Mouse (Mus musculus): ENCODE data around the gene Coa4. TPM values are rescaled to one million over a fixed set of nuclear protein-coding genes. Genes with fewer than 3 reads are reported as not detected.

Coa4 gene
- polyA plus RNA-seq, 1 experiment from 2014 or later, result 12.4 TPM

DNA sequence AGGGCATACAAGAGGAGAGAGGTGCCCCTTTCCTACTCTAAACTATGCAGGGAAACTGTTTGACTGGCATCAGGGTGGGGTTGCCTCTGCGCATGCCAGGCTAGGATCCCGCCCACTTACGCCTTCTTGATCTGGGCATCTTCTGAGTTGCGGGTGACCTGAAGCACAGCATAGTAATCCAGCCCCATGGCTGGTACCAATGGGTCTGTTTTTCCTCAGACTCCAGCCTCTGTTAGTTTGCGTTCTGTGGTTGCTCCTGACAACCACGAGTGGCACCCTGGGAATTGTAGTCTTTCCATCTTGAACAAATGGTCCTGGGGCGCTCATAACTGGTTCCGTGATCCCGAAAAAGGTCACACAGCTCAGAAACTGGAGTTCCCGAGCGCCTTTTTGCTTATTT, 22.3 kb upstream of the Coa4 start, which contains the start of gene Dnajb13:
Dnajb13 (minus strand) TSS at position 388 of the 400 bp plus-strand sequence.
- no peaks in the 10 kb centered on the region for H3K27me3 ChIP-seq (ENCODE audit: insufficient read depth, low read length)
- no peak within 1 kb of the TSS for H3K4me2 ChIP-seq (ENCODE audit: low read depth, low read length)
- no peak for ATAC-seq
- H3K4me1 ChIP-seq (ENCODE audit: insufficient read depth), result no peaks in the 10 kb centered on the region
- no peaks in the 10 kb centered on the region for H3K36me3 ChIP-seq (replicated peaks; ENCODE audit: insufficient read depth, low read length)
- H3K9me3 ChIP-seq (ENCODE audit: low read length), result no peaks in the 10 kb centered on the region
- H3K27ac ChIP-seq (ENCODE audit: low read depth), result no peak within 1 kb of the TSS
- H3K9ac ChIP-seq (replicated peaks), result no peak within 1 kb of the TSS
- 60% methylated on average over 11 of the region's 11 CpGs for WGBS (ENCODE audit: insufficient replicate concordance)
- TF ChIP-seq EP300 (IDR thresholded peaks at IDR 0.05; ENCODE audit: low read depth) (no peak), CTCF (IDR thresholded peaks at IDR 0.05; ENCODE audit: low read depth) (no peak)
- no peak for DNase-seq
- H3K4me3 ChIP-seq (ENCODE audit: low read depth, low read length), result no peak within 1 kb of the TSS

DNA sequence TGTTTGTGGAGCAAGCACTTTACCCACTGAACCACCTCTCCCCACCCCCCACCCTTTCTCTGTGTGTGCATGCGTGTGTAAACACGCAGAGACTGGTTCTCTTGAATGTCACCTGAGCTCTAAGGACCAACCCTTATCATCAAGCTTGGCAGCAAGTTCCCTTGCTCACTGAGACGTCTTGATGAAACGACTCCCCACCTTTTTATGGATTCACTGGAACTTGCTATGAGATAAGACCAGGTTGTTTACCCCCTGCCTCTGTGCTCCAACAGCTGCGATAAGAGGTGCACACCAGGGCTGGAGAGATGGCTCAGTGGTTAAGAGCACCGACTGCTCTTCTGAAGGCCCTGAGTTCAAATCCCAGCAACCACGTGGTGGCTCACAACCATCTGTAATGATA, 16.7 kb upstream of the Coa4 start:
- H3K4me2 ChIP-seq (ENCODE audit: low read depth, low read length), result no peak overlapping the region
- DNase-seq, result no peak
- no peak for ATAC-seq
- no peaks in the 10 kb centered on the region for H3K9me3 ChIP-seq (ENCODE audit: low read length)
- H3K27me3 ChIP-seq (ENCODE audit: insufficient read depth, low read length), result no peaks in the 10 kb centered on the region
- H3K36me3 ChIP-seq (replicated peaks; ENCODE audit: insufficient read depth, low read length), result no peaks in the 10 kb centered on the region
- no peak overlapping the region for H3K9ac ChIP-seq (replicated peaks)
- H3K4me1 ChIP-seq (ENCODE audit: insufficient read depth), result no peaks in the 10 kb centered on the region
- no peak overlapping the region for H3K27ac ChIP-seq (ENCODE audit: low read depth)
- H3K4me3 ChIP-seq (ENCODE audit: low read depth, low read length), result no peak overlapping the region
- WGBS (ENCODE audit: insufficient replicate concordance), result 54% methylated on average over 7 of the region's 7 CpGs
- TF ChIP-seq EP300 (IDR thresholded peaks at IDR 0.05; ENCODE audit: low read depth) (no peak), CTCF (IDR thresholded peaks at IDR 0.05; ENCODE audit: low read depth) (no peak)

DNA sequence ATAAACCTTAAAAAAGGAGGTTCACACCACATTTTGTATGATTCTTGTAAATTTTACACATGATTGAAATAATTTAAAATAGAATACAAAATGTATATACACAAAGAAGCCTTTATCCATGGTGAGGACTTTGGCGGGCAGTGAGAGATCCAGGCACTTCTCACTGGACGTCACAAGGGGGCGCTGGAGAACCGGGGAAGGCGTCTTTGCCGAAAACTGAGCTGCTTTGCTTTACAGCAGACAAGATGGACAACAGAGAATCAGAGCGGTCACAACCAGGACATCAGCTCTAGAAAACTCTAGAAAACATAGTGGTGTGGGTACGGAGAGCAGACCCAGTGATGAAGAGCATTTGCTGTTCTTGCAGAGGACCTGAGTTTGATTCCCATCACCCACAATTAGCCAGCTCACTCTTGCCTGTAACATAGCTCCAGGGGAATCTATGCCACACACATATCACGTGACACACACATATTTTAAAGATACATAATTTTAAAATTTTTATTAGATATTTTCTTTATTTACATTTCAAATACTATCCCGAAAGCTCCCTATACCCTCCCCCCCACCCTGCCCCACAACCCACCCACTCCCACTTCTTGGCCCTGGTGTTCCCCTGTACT, 16.1 kb upstream of the Coa4 start:
- ATAC-seq, result peak; percentile 75
- no peak for TF ChIP-seq EP300 (IDR thresholded peaks at IDR 0.05; ENCODE audit: low read depth)
- TF ChIP-seq CTCF (IDR thresholded peaks at IDR 0.05; ENCODE audit: low read depth), result peak; percentile 98

DNA sequence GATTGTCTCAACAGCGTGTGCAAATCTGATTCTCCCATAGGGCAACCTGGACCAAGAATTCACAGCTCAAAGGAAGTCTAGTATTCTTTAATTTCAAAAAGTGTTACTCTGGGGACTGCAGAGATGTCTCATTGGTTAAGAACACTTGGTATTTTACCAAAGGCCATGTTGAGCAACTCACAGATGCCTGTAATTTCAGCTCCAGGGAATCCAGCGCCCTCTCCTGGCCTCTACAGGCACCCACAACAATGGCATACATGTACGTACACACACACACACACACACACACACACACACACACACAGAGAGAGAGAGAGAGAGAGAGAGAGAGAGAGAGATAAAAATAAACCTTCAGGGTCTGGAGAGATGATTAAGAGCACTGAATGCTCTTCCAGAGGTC, 14.6 kb upstream of the Coa4 start:
- 65% methylated on average over 3 of the region's 3 CpGs for WGBS (ENCODE audit: insufficient replicate concordance)
- Histone ChIP-seq H3K36me3 (replicated peaks; ENCODE audit: insufficient read depth, low read length) (no peaks in the 10 kb centered on the region), H3K4me3 (ENCODE audit: low read depth, low read length) (no peak overlapping the region), H3K9me3 (ENCODE audit: low read length) (no peaks in the 10 kb centered on the region), H3K4me1 (ENCODE audit: insufficient read depth) (no peaks in the 10 kb centered on the region), H3K4me2 (ENCODE audit: low read depth, low read length) (no peak overlapping the region), H3K9ac (replicated peaks) (no peak overlapping the region), H3K27ac (ENCODE audit: low read depth) (no peak overlapping the region), H3K27me3 (ENCODE audit: insufficient read depth, low read length) (no peaks in the 10 kb centered on the region)
- no peak for TF ChIP-seq EP300 (IDR thresholded peaks at IDR 0.05; ENCODE audit: low read depth)
- peak; percentile 21; the same call in 1 of the 2 replicates for TF ChIP-seq CTCF (IDR thresholded peaks at IDR 0.05; ENCODE audit: low read depth)
- DNase-seq (no peak), ATAC-seq (no peak)

More for the DNA sequence above, 16.1 kb upstream of the Coa4 start:
- no peak overlapping the region for H3K4me2 ChIP-seq (ENCODE audit: low read depth, low read length)
- no peaks in the 10 kb centered on the region for H3K27me3 ChIP-seq (ENCODE audit: insufficient read depth, low read length)
- H3K27ac ChIP-seq (ENCODE audit: low read depth), result no peak overlapping the region
- no peaks in the 10 kb centered on the region for H3K9me3 ChIP-seq (ENCODE audit: low read length)
- 20% methylated on average over 10 of the region's 10 CpGs for WGBS (ENCODE audit: insufficient replicate concordance)
- H3K9ac ChIP-seq (replicated peaks), result no peak overlapping the region
- DNase-seq, result peak; percentile 91
- H3K36me3 ChIP-seq (replicated peaks; ENCODE audit: insufficient read depth, low read length), result no peaks in the 10 kb centered on the region
- no peak overlapping the region for H3K4me3 ChIP-seq (ENCODE audit: low read depth, low read length)
- H3K4me1 ChIP-seq (ENCODE audit: insufficient read depth), result no peaks in the 10 kb centered on the region

DNA sequence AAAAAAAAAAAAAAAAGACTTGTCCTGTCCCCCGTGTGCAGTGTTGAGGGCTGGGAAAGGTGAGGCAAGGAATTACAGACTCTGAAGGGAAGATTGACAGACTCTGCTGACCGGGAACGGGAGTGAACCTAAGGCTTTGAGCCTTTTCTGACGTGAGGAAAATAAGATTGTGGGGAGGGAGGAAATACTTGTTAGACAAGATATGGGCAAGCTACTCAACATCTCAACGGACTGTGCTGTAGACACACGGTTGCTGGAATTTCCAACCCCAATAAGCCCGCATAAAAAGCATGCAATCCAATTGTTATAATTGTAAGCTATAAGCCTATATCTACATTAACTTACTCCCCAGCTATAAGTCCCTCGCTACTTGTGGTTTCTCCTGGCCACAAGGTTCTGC, 12.2 kb upstream of the Coa4 start:
- H3K4me3 ChIP-seq (ENCODE audit: low read depth, low read length), result no peak overlapping the region
- TF ChIP-seq CTCF (IDR thresholded peaks at IDR 0.05; ENCODE audit: low read depth) (no peak), EP300 (IDR thresholded peaks at IDR 0.05; ENCODE audit: low read depth) (no peak)
- DNase-seq (no peak), ATAC-seq (no peak)
- no peak overlapping the region for H3K27ac ChIP-seq (ENCODE audit: low read depth)
- WGBS (ENCODE audit: insufficient replicate concordance), result 45% methylated on average over 8 of the region's 8 CpGs
- H3K9ac ChIP-seq (replicated peaks), result no peak overlapping the region
- H3K4me1 ChIP-seq (ENCODE audit: insufficient read depth), result no peaks in the 10 kb centered on the region
- no peaks in the 10 kb centered on the region for H3K27me3 ChIP-seq (ENCODE audit: insufficient read depth, low read length)
- no peak overlapping the region for H3K4me2 ChIP-seq (ENCODE audit: low read depth, low read length)
- H3K36me3 ChIP-seq (replicated peaks; ENCODE audit: insufficient read depth, low read length), result no peaks in the 10 kb centered on the region
- H3K9me3 ChIP-seq (ENCODE audit: low read length), result no peaks in the 10 kb centered on the region

DNA sequence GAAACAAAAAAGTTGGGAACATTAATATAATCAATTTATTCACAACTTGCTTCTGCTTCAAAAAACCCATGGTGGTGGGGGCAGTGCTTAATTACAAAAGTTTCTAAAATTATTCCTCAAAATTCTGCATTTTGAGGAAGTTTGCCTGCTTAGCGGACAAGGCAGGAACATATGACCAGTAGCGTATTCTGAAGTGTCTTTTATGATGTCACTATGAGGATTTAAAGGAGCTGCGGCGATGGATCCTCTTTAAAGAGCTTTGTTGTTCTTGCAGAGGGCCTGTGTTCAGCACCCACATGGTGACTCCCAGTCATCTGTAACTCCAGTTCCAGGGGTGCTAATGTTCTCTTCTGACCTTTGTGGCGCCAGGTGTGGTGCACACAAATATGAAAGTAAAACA, 6.1 kb upstream of the Coa4 start:
- Histone ChIP-seq H3K4me1 (ENCODE audit: insufficient read depth) (peaks cover 5% of the 10 kb centered on the region), H3K27me3 (ENCODE audit: insufficient read depth, low read length) (no peaks in the 10 kb centered on the region), H3K9ac (replicated peaks) (no peak overlapping the region), H3K36me3 (replicated peaks; ENCODE audit: insufficient read depth, low read length) (no peaks in the 10 kb centered on the region), H3K27ac (ENCODE audit: low read depth) (no peak overlapping the region), H3K4me2 (ENCODE audit: low read depth, low read length) (no peak overlapping the region), H3K4me3 (ENCODE audit: low read depth, low read length) (no peak overlapping the region), H3K9me3 (ENCODE audit: low read length) (no peaks in the 10 kb centered on the region)
- no peak for TF ChIP-seq EP300 (IDR thresholded peaks at IDR 0.05; ENCODE audit: low read depth)
- no peak for TF ChIP-seq CTCF (IDR thresholded peaks at IDR 0.05; ENCODE audit: low read depth)
- 83% methylated on average over 5 of the region's 5 CpGs for WGBS (ENCODE audit: insufficient replicate concordance)
- DNase-seq (no peak), ATAC-seq (no peak)
